ENCODE assay signal across 17 mouse cellular contexts in the genomic region with DNA sequence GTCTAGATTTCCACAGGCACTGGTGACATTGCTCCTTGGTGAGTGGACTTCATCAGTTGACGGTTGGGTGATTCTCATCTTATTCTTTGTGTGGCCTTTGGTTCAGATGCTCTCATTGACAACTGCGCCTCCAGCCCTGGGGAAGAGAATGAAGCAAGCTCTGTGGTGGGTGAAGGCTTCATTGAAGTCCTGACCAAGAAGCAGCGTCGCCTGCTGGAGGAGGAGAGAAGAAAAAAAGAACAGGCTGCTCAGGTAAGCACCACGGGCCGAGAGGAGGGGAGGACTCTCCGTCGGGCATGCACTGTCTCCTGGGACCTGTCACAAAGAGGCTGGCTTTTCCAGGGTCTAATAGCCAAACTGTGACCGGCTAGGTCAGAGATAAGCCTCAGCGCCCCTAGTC. TPM values are rescaled to one million over a fixed set of nuclear protein-coding genes. Genes with fewer than 3 reads are reported as not detected.
DNase-seq lines count a peak whose midpoint lies in the region; TF ChIP-seq lines count a peak whose summit lies in the region.
"Had no signal": no experiment of that assay in that cellular context is flagged by ENCODE, and none has a peak within 500 bp of the region (broad histone marks: within the 10 kb centered on the region; RNA-seq: fewer than 3 reads in every experiment).

No protein-coding gene starts in this region.

- DNase-seq in gastrocnemius, adult 2 months: no peak
- DNase-seq in gastrocnemius, postnatal 4 days (ENCODE audit: low spot score in 2 of 2): no peak
- DNase-seq in R1 (ENCODE audit: low read depth, low spot score): peak; percentile 73
- no peak for DNase-seq in heart, adult 9 months (ENCODE audit: low spot score in 2 of 2)
- DNase-seq in layer of hippocampus, adult 9-10 months (ENCODE audit: low spot score): no peak
- DNase-seq: adrenal gland, adult 8-10 months; adrenal gland, postnatal 14 days; adrenal gland, postnatal 36 days; cerebellum, adult 11-12 months; cerebellum, adult 2 months; cerebellum, postnatal 10 days; cerebellum, postnatal 25 days; forebrain, postnatal 0 days had no signal

- no peak overlapping the region for H3K4me3 ChIP-seq in gastrocnemius, adult 2 months
- H3K4me3 ChIP-seq: embryonic facial prominence, embryonic 10.5 days; embryonic facial prominence, embryonic 12.5 days; forebrain, embryonic 13.5 days; forebrain, embryonic 15.5 days had no signal

- TF ChIP-seq CTCF in gastrocnemius, adult 2 months (IDR thresholded peaks at IDR 0.05): no peak

- intact Hi-C loops in gastrocnemius, adult 2 months (cut with DNase I): no loop called here

- H3K27ac ChIP-seq in gastrocnemius, adult 2 months: peak overlapping the region; percentile 81; the same call in 1 of the 2 replicates
- H3K27ac ChIP-seq: embryonic facial prominence, embryonic 10.5 days; embryonic facial prominence, embryonic 12.5 days; forebrain, embryonic 13.5 days; forebrain, embryonic 15.5 days had no signal

RNA-seq across cellular contexts. Expression of gene Pomt1, which starts 19.9 kb away (rescaled TPM):
- total RNA-seq in gastrocnemius, adult 2 months (2021): 10 to 100 TPM; 11.5 TPM
- total RNA-seq in gastrocnemius, postnatal 4 days (2021): 10 to 100 TPM; 15.8 to 17.5 TPM

RNA-seq across cellular contexts. Expression of gene Uck1, which starts 43.5 kb away (rescaled TPM):
- 10 to 100 TPM in 1 of 2 experiments, 1 to 10 TPM in 1; 9.8 to 12.9 TPM for total RNA-seq in gastrocnemius, adult 2 months (2021)
- total RNA-seq in gastrocnemius, postnatal 4 days (2021): 10 to 100 TPM; 24.5 to 27.2 TPM
